Mouse (Mus musculus): ENCODE data around the gene Arid1b.

Gene Arid1b

GRCm38 (mm10) chr17:5372951-5373350 lies 378.8 kb downstream of the Arid1b start:
- peak; percentile 59 for DNase-seq (ENCODE audit: low read depth, low spot score)

DNA sequence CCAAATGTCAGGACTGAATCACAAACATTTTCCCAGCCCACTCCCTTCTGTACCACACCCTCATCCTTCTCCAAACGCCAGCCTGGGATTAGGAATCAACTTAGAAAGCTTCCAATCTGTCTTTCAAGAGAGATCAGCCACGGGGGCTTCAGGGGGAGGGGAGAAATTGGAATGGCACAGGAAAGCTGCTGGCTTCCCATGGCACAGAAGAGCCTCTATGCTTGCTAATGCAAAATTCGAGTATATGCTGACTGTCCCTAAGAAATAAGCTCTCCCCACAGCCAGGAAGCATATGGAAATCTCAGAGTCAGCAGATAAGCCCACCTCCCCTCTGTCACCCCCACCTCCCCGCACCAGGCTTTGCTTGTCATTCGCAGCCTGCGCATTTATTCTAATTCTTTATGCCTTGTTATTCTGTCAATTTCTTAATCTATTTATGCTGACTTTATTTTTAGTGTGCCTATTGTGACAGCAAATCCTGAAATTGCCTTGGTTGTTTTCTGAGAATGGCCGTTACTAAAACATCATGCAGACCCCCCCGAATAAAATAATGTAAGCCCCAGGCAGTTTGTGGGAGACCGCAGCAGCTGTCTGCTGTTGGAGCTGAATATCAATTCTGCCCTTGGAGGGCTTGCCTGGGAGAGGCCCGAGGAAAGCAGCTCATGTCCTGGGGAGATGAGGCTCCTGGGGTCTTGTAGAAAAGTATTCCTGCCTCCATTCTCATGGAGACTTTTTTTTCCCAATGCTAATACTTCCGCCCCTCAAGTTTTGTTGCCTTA lies 383.2 kb downstream of the Arid1b start:
- DNase-seq (ENCODE audit: low read depth, low spot score) = peak; percentile 70

DNA sequence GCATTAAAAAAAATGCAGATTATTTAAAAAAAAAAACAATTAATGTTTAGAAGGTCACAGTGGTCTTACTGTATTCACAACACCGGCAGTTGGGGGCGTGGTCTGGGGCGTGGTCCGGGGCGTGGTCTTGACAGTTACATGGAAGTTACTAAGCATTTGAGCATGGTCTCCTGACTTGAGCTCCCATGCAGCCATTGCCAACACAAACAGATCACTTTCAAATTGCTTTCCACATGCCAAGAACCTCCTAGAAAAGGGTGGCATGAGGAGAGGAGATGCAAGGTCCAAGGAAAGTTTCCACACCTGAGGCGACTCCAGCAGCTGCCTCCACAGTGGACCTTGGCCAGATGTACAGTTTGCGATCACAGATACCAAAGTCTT lies 383.8 kb downstream of the Arid1b start:
- DNase-seq (ENCODE audit: low read depth, low spot score) = no peak

- DNase-seq (ENCODE audit: low read depth, low spot score) = no peak
These were observed 391.6 kb downstream of the Arid1b start for GRCm38 (mm10) chr17:5385694-5386093.

DNA sequence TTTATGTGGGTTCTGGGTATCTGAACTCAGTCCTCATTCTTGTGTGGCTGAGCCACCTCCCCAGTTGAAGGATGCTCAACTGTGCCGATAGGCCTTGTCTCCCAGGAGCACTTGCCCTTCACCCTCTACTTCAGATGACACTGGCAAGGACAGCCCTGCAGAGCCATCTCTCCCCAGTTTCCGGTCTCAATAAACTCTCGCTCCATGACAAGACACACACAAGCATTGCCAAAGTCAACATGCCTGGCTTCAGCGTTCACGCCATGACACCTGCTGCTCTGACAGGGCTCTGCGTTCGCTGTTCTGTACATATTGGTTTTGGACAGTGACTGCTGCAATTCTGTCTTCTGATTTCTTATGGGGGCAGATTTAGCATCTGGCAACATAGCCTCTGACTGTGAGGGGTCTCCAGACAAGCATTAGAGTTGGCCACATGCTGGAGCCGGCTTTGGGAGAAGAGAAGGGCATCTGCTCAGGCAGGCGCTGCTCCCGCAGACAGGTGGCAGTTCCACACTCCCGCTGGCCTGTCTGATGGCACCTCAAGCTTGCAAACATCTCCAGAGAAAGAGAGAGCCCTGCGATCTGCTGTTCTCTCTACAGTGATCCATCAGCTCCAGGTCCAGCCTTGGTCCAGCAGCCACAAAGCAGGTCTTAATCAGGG lies 392.9 kb downstream of the Arid1b start:
- DNase-seq (ENCODE audit: low read depth, low spot score) = peak; percentile 75

DNA sequence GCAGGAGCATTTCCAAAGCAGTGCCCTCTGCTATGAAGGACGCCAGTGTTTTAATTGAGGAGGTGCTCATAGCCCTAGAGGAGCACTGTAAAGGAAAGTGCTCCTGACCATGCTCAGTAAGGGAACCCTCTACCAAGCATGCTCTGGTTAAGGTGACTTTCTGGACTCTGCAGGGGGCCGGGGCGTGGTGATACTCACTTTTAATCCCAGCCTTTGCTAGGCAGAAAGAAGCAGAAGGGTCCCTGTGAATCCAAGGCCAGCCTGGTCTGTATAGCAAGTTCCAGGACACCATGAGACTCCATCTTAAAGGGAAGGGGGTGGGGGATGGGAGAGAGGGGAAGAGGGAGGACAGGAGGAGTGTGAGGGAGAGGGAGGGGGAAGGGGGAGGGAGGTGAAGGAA lies 394.2 kb downstream of the Arid1b start:
- no peak for DNase-seq (ENCODE audit: low read depth, low spot score)

- DNase-seq (ENCODE audit: low read depth, low spot score) = no peak
These were observed 396.6 kb downstream of the Arid1b start for GRCm38 (mm10) chr17:5390682-5391081.

DNA sequence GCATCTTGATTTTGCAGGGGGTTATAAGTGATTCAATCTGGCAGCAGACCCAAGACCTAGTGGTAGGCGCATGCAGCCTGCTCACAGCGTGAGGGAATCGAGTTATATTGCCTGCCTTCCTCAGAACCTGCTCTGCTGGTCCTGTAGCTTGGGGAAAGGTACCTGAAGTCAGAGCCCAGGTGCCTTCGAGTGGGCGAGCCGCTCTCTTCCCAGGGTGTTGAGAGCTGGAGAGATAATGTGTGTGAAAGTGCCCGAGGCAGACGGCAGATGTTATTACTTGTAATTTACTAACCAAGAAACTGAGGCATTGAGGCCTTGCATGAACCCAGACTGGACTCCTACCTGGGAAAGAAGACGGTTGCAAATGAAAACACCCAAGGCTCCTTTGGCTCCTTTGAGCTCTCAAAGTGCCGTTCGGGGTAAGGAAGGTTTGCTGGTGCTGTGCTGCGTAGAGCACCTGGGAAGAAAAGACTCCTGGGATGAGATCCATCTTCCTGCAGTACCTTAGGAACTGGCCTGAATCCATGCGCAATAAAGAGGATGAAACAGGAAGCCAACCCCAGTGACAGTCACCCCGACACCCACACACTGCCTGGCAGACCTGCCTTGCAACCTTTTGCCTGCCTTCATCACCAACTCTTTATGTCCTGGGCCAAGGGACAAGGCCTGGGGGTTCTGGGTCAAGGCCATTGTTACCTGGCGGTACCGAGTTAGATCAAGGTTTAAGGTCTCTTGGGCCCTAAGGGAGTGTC lies 401.5 kb downstream of the Arid1b start:
- DNase-seq (ENCODE audit: low read depth, low spot score) = no peak

- peak; percentile 48 for DNase-seq (ENCODE audit: low read depth, low spot score)
These were observed 402.1 kb downstream of the Arid1b start for GRCm38 (mm10) chr17:5396213-5396612.
